Mouse (Mus musculus) forebrain, embryonic 13.5 days (tissue): Measurements from ENCODE around the gene Sh3pxd2b. TPM values are rescaled to one million over a fixed set of nuclear protein-coding genes. Genes with fewer than 3 reads are reported as not detected.

Source experiments
- polyA plus RNA-seq: library from polyadenylated mRNA; unstranded; fragments of >200 nt; fragmentation: Nextera tagmentation; extraction: Ambion mirVana; gene quantifications from 2 replicates; pipeline ENCODE4 v1.2.1, GENCODE M21; 2015

The Sh3pxd2b gene
- polyA plus RNA-seq, 1 experiment from 2014 or later, result 15.7 TPM

Other genes with a start within 250 kb of the Sh3pxd2b start
- gene Il9r, start 147.5 kb upstream of the Sh3pxd2b start, polyA plus RNA-seq, result not detected in 2 replicates
- 61.3 and 64.9 TPM in 2 replicates for gene Snrnp25, start 142.4 kb upstream of the Sh3pxd2b start, polyA plus RNA-seq
- gene Rhbdf1, start 125.5 kb upstream of the Sh3pxd2b start, polyA plus RNA-seq, result 9.7 and 12.3 TPM in 2 replicates
- gene Mpg, start 121.3 kb upstream of the Sh3pxd2b start, polyA plus RNA-seq, result 24.9 and 30.6 TPM in 2 replicates
- 48.3 and 54.2 TPM in 2 replicates for gene Nprl3, start 80.1 kb upstream of the Sh3pxd2b start, polyA plus RNA-seq
- gene Hba-x, start 71.4 kb upstream of the Sh3pxd2b start, polyA plus RNA-seq, result 316 and 451 TPM in 2 replicates
- gene Hba-a1, start 64.3 kb upstream of the Sh3pxd2b start, polyA plus RNA-seq, result 2,413 and 2,442 TPM in 2 replicates
- gene Hbq1b, start 60.9 kb upstream of the Sh3pxd2b start, polyA plus RNA-seq, result 1.2 and 1.7 TPM in 2 replicates
- 5,794 and 5,805 TPM in 2 replicates for gene Hba-a2, start 51.3 kb upstream of the Sh3pxd2b start, polyA plus RNA-seq
- gene Hbq1a, start 47.8 kb upstream of the Sh3pxd2b start, polyA plus RNA-seq, result 0.65 and 0.86 TPM in 2 replicates
- gene Ubtd2, start 107.5 kb downstream of the Sh3pxd2b start, polyA plus RNA-seq, result 59.4 and 60.4 TPM in 2 replicates
- gene Efcab9, start 184.3 kb downstream of the Sh3pxd2b start, polyA plus RNA-seq, result 0.27 and 0.33 TPM in 2 replicates
- 1.3 TPM in 2 replicates for gene Stk10, start 185.5 kb downstream of the Sh3pxd2b start, polyA plus RNA-seq